Mouse (Mus musculus) cerebellum, adult 2 months (tissue): ENCODE measurements around the gene Tcte1.

Experiments
- CTCF ChIP-seq: fragments of 200-500 bp; IDR thresholded peaks from 2 replicates; pipeline ENCODE4 v1.5.1; 2011; ENCODE audit warnings: low read depth, mild to moderate bottlenecking, control low read depth, low read length, moderate library complexity, borderline replicate concordance; ENCODE audit not compliant: insufficient read depth
- POLR2A ChIP-seq: fragments of 200-500 bp; IDR thresholded peaks from 2 replicates; pipeline ENCODE4 v1.6.1; 2011; ENCODE audit warnings: low read length, control low read depth, borderline replicate concordance; ENCODE audit not compliant: insufficient read depth

- no peak for TF ChIP-seq CTCF
- no peak for TF ChIP-seq POLR2A
These were observed 67.2 kb downstream of the Tcte1 start for GRCm38 (mm10) chr17:45590410-45590809.
